Mouse (Mus musculus) midbrain, embryonic 12.5 days (tissue): ENCODE measurements around the gene St6galnac3. TPM values are rescaled to one million over a fixed set of nuclear protein-coding genes. Genes with fewer than 3 reads are reported as not detected.

Experiments
- ATAC-seq: fragments of 200-750 bp; cut with Nextera tagmentation; 2 replicates; pipeline ENCODE4 v1.8.0; 2017; ENCODE audit warnings: low read depth, moderate TSS enrichment, moderate library complexity; ENCODE audit not compliant: low FRiP score
- H3K27ac ChIP-seq: fragments of 300-500 bp; sonication (generic); replicated peaks from 2 replicates; pipeline ENCODE4 v1.5.1; 2016; ENCODE audit warnings: mild to moderate bottlenecking
- H3K27me3 ChIP-seq: fragments of 300-500 bp; sonication (generic); 2 replicates; pipeline ENCODE4 v1.6.1; 2016; ENCODE audit warnings: mild to moderate bottlenecking
- H3K36me3 ChIP-seq: fragments of 300-500 bp; sonication (generic); 2 replicates; pipeline ENCODE4 v1.6.1; 2016
- H3K4me1 ChIP-seq: fragments of 300-500 bp; sonication (generic); 2 replicates; pipeline ENCODE4 v1.6.1; 2016
- H3K4me2 ChIP-seq: fragments of 300-500 bp; sonication (generic); replicated peaks from 2 replicates; pipeline ENCODE4 v1.6.1; 2016; ENCODE audit warnings: mild to moderate bottlenecking, moderate library complexity
- H3K4me3 ChIP-seq: fragments of 300-500 bp; sonication (generic); 2 replicates; pipeline ENCODE4 v1.5.1; 2016; ENCODE audit warnings: mild to moderate bottlenecking
- H3K9ac ChIP-seq: fragments of 300-500 bp; sonication (generic); replicated peaks from 2 replicates; pipeline ENCODE4 v1.6.1; 2016; ENCODE audit warnings: mild to moderate bottlenecking, moderate library complexity
- H3K9me3 ChIP-seq: fragments of 300-500 bp; sonication (generic); 2 replicates; pipeline ENCODE4 v1.6.1; 2016; ENCODE audit warnings: mild to moderate bottlenecking
- WGBS: fragments of 180-500 bp; shearing (Covaris S2); methylation state at CpG from one replicate; pipeline ENCODE4 v1.1.7; 2016; 5-methylcytosine and 5-hydroxymethylcytosine counted together
- polyA plus RNA-seq: library from polyadenylated mRNA; unstranded; fragments of >200 nt; fragmentation: Nextera tagmentation; extraction: Ambion mirVana; gene quantifications from 2 replicates; pipeline ENCODE4 v1.2.1, GENCODE M21; 2016

Gene St6galnac3
- polyA plus RNA-seq, 1 experiment from 2014 or later, result 28.5 TPM

GRCm38 (mm10) chr3:153681720-153682119 is 43.3 kb downstream of the St6galnac3 start:
- H3K27me3 ChIP-seq, result 0 out of 2 replicates have a peak, but pooled peaks cover 2% of the 10 kb centered on the region
- ATAC-seq, result no peak
- no peak overlapping the region for H3K4me3 ChIP-seq
- 0 out of 2 replicates have a peak, but pooled peaks cover 2% of the 10 kb centered on the region for H3K4me1 ChIP-seq
- no peak overlapping the region for H3K4me2 ChIP-seq
- H3K9me3 ChIP-seq, result no peaks in the 10 kb centered on the region
- WGBS, result 95% methylated on average over 9 of the region's 9 CpGs
- no peaks in the 10 kb centered on the region for H3K36me3 ChIP-seq
- no peak overlapping the region for H3K27ac ChIP-seq
- no peak overlapping the region for H3K9ac ChIP-seq

GRCm38 (mm10) chr3:153675832-153676231 is 49.1 kb downstream of the St6galnac3 start:
- Histone ChIP-seq H3K4me3 (no peak overlapping the region), H3K9me3 (no peaks in the 10 kb centered on the region), H3K27ac (no peak overlapping the region), H3K36me3 (no peaks in the 10 kb centered on the region), H3K27me3 (0 out of 2 replicates have a peak, but pooled peaks cover 2% of the 10 kb centered on the region), H3K4me1 (peaks cover 19% of the 10 kb centered on the region), H3K9ac (no peak overlapping the region), H3K4me2 (peak overlapping the region; percentile 30)
- 4% methylated on average over 7 of the region's 7 CpGs for WGBS
- peak; percentile 61 for ATAC-seq

DNA sequence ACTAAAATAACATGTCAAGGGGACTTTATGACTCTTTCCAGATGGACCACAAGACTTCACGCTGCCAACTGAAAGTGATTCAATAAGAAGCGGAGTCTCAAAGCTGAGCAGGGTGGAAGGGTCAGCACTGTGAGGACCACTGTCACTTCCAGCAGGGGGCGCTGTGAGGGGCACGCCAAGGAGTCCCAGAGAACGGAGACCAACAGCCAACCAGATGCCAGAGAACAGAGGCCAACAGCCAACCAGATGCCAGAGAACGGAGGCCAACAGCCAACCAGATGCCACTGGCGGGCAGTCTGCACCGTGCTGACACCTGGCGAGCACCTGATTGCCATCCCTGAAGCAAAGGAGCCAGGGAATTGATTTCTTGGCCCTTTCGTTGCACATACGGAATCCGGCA is 49.9 kb downstream of the St6galnac3 start:
- Histone ChIP-seq H3K4me3 (no peak overlapping the region), H3K27me3 (0 out of 2 replicates have a peak, but pooled peaks cover 2% of the 10 kb centered on the region), H3K4me1 (peaks cover 19% of the 10 kb centered on the region), H3K36me3 (no peaks in the 10 kb centered on the region), H3K27ac (no peak overlapping the region), H3K9me3 (no peaks in the 10 kb centered on the region), H3K4me2 (peak overlapping the region; percentile 38), H3K9ac (no peak overlapping the region)
- peak; percentile 59 for ATAC-seq
- 33% methylated on average over 12 of the region's 12 CpGs for WGBS

- Histone ChIP-seq H3K4me3 (no peak overlapping the region), H3K9ac (no peak overlapping the region), H3K36me3 (no peaks in the 10 kb centered on the region), H3K4me1 (peaks cover 19% of the 10 kb centered on the region), H3K4me2 (no peak overlapping the region), H3K9me3 (no peaks in the 10 kb centered on the region), H3K27ac (no peak overlapping the region), H3K27me3 (0 out of 2 replicates have a peak, but pooled peaks cover 2% of the 10 kb centered on the region)
- no peak for ATAC-seq
- 87% methylated on average over 8 of the region's 8 CpGs for WGBS
Observed at GRCm38 (mm10) chr3:153674359-153674758, 50.6 kb downstream of the St6galnac3 start.

DNA sequence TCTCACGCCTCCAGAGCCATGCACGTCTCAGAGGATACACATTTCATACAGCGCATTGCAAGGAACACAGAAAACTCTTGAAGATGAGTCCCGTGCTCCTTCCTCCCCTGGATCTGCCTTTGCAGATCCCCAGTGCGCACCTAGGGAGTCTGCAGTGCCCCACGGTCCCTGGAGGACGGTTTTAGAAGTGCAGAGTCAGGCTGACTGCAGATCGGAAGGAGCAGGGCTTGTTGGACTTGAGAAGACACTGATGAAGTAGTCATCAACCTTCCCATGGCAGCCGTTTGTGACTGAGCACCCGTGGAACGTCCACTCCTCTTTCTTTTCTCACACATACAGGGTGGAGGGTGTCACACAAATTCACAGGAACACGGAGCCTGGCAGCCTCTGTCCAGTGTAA is 51.5 kb downstream of the St6galnac3 start:
- Histone ChIP-seq H3K9ac (no peak overlapping the region), H3K9me3 (no peaks in the 10 kb centered on the region), H3K27ac (no peak overlapping the region), H3K27me3 (0 out of 2 replicates have a peak, but pooled peaks cover 2% of the 10 kb centered on the region), H3K4me1 (peaks cover 24% of the 10 kb centered on the region), H3K36me3 (no peaks in the 10 kb centered on the region), H3K4me2 (no peak overlapping the region), H3K4me3 (no peak overlapping the region)
- ATAC-seq, result no peak
- 85% methylated on average over 12 of the region's 12 CpGs for WGBS

DNA sequence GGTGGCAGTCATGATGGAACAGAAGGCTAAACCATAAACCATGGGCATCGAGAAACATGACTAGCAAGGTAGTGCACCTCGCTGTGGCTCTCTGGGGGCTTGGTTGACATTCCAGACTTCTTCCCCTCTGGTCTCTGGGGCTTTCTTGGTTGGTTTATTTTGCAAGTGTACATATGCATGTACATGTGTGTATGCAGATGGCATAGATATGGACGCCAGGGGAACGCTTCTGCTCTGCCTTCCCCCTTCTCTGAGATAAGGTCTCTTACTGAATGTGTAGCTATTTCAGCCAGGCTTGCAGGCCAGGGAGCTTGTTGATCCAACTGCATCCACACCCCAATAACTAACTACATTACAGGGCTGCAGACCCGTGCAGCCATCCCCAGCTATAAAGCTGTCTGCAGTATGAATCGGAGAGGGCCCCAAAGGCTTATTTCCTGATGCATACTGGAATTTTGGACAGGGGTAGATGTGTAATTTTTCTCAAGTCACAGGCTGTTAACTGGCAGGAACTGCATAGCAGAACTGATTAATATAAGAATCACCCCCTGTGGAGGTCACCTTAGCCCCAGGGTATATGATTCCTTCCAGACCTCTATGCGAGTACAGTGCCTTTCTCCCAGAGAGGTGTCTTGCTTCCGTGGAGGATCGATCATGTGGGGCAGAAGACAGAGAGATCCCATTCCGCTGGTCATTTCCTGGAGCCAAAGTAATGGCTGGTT is 53.9 kb downstream of the St6galnac3 start:
- H3K27ac ChIP-seq, result no peak overlapping the region
- no peaks in the 10 kb centered on the region for H3K9me3 ChIP-seq
- 92% methylated on average over 10 of the region's 10 CpGs for WGBS
- no peak overlapping the region for H3K4me2 ChIP-seq
- H3K36me3 ChIP-seq, result no peaks in the 10 kb centered on the region
- H3K9ac ChIP-seq, result no peak overlapping the region
- peaks cover 23% of the 10 kb centered on the region for H3K4me1 ChIP-seq
- H3K4me3 ChIP-seq, result no peak overlapping the region
- H3K27me3 ChIP-seq, result no peaks in the 10 kb centered on the region
- ATAC-seq, result no peak

- H3K27ac ChIP-seq, result no peak overlapping the region
- peaks cover 13% of the 10 kb centered on the region for H3K4me1 ChIP-seq
- no peaks in the 10 kb centered on the region for H3K27me3 ChIP-seq
- ATAC-seq, result no peak
- H3K4me2 ChIP-seq, result no peak overlapping the region
- no peak overlapping the region for H3K9ac ChIP-seq
- no peaks in the 10 kb centered on the region for H3K36me3 ChIP-seq
- H3K4me3 ChIP-seq, result no peak overlapping the region
- no peaks in the 10 kb centered on the region for H3K9me3 ChIP-seq
- WGBS, result 93% methylated on average over 13 of the region's 13 CpGs
Observed at GRCm38 (mm10) chr3:153669737-153670435, 55.1 kb downstream of the St6galnac3 start.

- H3K27me3 ChIP-seq, result no peaks in the 10 kb centered on the region
- H3K9me3 ChIP-seq, result no peaks in the 10 kb centered on the region
- ATAC-seq, result no peak
- no peak overlapping the region for H3K4me3 ChIP-seq
- no peak overlapping the region for H3K9ac ChIP-seq
- no peaks in the 10 kb centered on the region for H3K36me3 ChIP-seq
- peaks cover 12% of the 10 kb centered on the region for H3K4me1 ChIP-seq
- 60% methylated on average over 8 of the region's 8 CpGs for WGBS
- H3K27ac ChIP-seq, result no peak overlapping the region
- no peak overlapping the region for H3K4me2 ChIP-seq
Observed at GRCm38 (mm10) chr3:153669329-153669728, 55.6 kb downstream of the St6galnac3 start.

DNA sequence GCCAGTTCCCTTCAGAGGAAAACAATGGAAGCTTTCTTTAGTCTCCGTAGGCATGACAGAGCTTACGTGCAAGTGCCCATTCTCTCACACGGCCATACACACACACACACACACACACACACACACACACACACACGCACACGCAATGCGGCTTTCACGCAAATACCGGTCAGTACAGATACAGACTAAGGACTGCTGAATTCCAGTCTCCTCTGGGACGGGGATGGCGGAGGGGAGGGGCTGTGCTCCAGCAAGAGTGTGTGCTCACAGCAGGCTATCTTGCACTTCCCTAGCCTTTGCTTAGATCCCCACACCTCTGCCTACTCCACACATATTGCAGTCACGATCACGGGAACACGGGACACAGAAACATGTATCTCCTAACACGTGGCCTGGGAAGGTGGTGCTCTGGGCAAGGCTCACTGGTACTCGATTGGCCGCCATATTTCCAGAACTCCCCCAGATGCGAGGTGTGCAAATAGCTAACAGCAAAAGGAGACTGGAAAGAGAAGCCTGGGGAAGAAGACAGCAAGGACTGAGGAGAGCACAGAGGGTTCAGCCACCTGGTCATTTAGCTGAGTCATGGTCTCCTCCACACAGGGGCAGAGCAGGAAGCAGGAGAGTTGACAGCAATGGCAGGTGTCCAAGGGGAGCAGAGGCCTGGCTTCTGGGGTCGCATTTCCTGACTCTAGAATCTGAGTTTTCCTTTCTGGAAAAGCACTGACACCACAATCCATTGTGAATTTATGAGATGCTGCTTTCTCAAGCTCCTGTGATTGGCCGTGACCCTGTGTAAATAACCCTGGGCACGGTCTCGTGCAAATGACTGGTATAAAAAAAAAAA is 56.3 kb downstream of the St6galnac3 start:
- no peaks in the 10 kb centered on the region for H3K36me3 ChIP-seq
- WGBS, result 73% methylated on average over 21 of the region's 21 CpGs
- no peaks in the 10 kb centered on the region for H3K9me3 ChIP-seq
- no peak overlapping the region for H3K4me3 ChIP-seq
- H3K4me1 ChIP-seq, result peaks cover 12% of the 10 kb centered on the region
- ATAC-seq, result peak; percentile 48
- no peak overlapping the region for H3K27ac ChIP-seq
- H3K27me3 ChIP-seq, result no peaks in the 10 kb centered on the region
- no peak overlapping the region for H3K9ac ChIP-seq
- H3K4me2 ChIP-seq, result no peak overlapping the region

GRCm38 (mm10) chr3:153664696-153665095 is 60.3 kb downstream of the St6galnac3 start:
- no peaks in the 10 kb centered on the region for H3K36me3 ChIP-seq
- H3K4me3 ChIP-seq, result no peak overlapping the region
- H3K27ac ChIP-seq, result no peak overlapping the region
- H3K4me1 ChIP-seq, result peaks cover 22% of the 10 kb centered on the region
- ATAC-seq, result no peak
- no peak overlapping the region for H3K4me2 ChIP-seq
- H3K9ac ChIP-seq, result no peak overlapping the region
- H3K27me3 ChIP-seq, result no peaks in the 10 kb centered on the region
- 94% methylated on average over 5 of the region's 5 CpGs for WGBS
- no peaks in the 10 kb centered on the region for H3K9me3 ChIP-seq

DNA sequence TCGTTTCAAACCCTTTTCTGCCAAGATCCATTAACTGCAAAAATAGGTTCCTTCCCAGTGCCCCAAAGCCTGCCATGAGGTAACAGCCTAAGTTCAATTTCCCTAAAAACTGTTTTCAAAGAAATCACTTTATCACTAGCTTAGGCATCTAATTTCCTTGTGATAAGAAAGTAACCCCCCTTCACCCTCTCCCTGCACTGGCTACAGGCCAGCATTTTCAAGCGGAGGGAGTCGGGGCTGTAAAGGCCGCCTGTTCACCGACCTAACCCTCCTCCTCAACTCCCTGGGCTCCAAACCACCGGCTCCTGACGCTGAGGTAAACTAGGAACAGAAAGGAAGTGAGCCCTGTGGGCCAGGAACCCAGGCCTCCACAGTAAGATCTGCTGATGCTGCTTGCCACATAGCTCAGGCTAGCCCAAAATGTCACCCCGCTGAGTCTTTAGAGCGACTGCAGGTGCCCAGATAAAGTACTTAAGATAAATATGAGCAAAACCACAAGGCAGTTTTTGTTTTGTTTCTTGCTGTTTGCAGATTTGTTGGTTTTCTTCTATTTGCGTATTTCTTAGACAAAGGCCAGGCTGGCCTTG is 61.0 kb downstream of the St6galnac3 start:
- ATAC-seq, result no peak
- Histone ChIP-seq H3K4me1 (peaks cover 29% of the 10 kb centered on the region), H3K4me2 (no peak overlapping the region), H3K9ac (no peak overlapping the region), H3K9me3 (no peaks in the 10 kb centered on the region), H3K36me3 (no peaks in the 10 kb centered on the region), H3K27me3 (no peaks in the 10 kb centered on the region), H3K27ac (no peak overlapping the region), H3K4me3 (no peak overlapping the region)
- 79% methylated on average over 10 of the region's 10 CpGs for WGBS
